In the genomic region with DNA sequence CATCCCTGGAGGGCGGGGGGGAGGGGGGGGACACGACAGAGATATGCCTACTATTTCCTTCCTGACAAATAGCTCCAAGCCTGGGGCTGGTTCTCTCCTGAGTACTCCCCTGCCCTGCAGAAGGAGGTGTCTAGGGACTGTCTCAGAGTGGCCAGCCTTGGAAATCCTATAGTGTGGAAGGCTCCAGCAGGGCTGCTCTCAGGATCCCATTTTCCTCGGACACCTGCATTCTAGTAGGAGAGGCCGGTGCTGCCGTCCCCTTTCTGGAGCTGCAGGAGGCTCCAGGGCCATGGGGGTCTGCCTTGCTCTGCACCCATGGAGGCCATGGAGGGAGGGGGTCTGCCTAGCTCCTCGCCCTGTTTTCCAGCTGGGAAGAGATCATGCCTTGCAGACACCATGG, we compare ENCODE assay signal across 22 mouse cellular contexts. TPM values are rescaled to one million over a fixed set of nuclear protein-coding genes. Genes with fewer than 3 reads are reported as not detected.
A peak's percentile ranks its signal among the peaks of the same experiment; 100 is the strongest.
DNase-seq lines count a peak whose midpoint lies in the region; ATAC-seq and TF ChIP-seq lines count a peak whose summit lies in the region.
"Had no signal": no experiment of that assay in that cellular context is flagged by ENCODE, and none has a peak within 500 bp of the region (broad histone marks: within the 10 kb centered on the region; RNA-seq: fewer than 3 reads in every experiment).

No protein-coding gene starts in this region.

- H3K9ac ChIP-seq in heart, adult 2 months (ENCODE audit: low read depth, low read length) = no peak overlapping the region
- 0 out of 2 replicates have a peak overlapping the region, but pooled peaks have one; percentile 6 for H3K9ac ChIP-seq in neural tube, embryonic 11.5 days (ENCODE audit: low read length)
- H3K9ac ChIP-seq in neural tube, embryonic 15.5 days (replicated peaks) = no peak overlapping the region

- no peak for TF ChIP-seq POLR2A in heart, adult 2 months (IDR thresholded peaks at IDR 0.05; ENCODE audit: insufficient read depth, low read depth, low read length)
- TF ChIP-seq POLR2A in kidney, adult 2 months (IDR thresholded peaks at IDR 0.05; ENCODE audit: low read depth, low read length) = no peak

- ATAC-seq in neural tube, embryonic 11.5 days (ENCODE audit: insufficient read depth, low FRiP score, low TSS enrichment) = no peak
- no peak for ATAC-seq in neural tube, embryonic 15.5 days (ENCODE audit: low FRiP score)
- ATAC-seq: activated CD4-positive, CD25-positive, alpha-beta regulatory T cell, adult 4 months; inflammation-experienced regulatory T-cells, adult 6 months; lung, postnatal 0 days; midbrain, embryonic 16.5 days had no signal

- peaks cover 2% of the 10 kb centered on the region; the same call in 1 of the 2 replicates for H3K36me3 ChIP-seq in heart, adult 2 months (ENCODE audit: control insufficient read depth, insufficient read depth, low read length)
- H3K36me3 ChIP-seq in kidney, adult 2 months (ENCODE audit: control insufficient read depth, insufficient read depth, low read length) = no peaks in the 10 kb centered on the region
- no peaks in the 10 kb centered on the region for H3K36me3 ChIP-seq in neural tube, embryonic 11.5 days (ENCODE audit: control insufficient read depth, insufficient read depth, low read length)
- H3K36me3 ChIP-seq in neural tube, embryonic 15.5 days = no peaks in the 10 kb centered on the region
- H3K36me3 ChIP-seq: G1E had no signal

- H3K9me3 ChIP-seq in neural tube, embryonic 11.5 days (ENCODE audit: control insufficient read depth, low read length) = no peaks in the 10 kb centered on the region
- H3K9me3 ChIP-seq in neural tube, embryonic 15.5 days (replicated peaks) = no peaks in the 10 kb centered on the region
- H3K9me3 ChIP-seq: G1E had no signal

- no peak for TF ChIP-seq CTCF in heart, adult 2 months (IDR thresholded peaks at IDR 0.05)
- no peak for TF ChIP-seq CTCF in kidney, adult 2 months (conservative IDR thresholded peaks at IDR 0.05; ENCODE audit: insufficient read depth, insufficient read length, low read depth, low read length)

- 70% methylated on average over 6 of the region's 6 CpGs for WGBS in heart, adult 2 months
- WGBS in kidney, adult 2 months = 74% methylated on average over 6 of the region's 6 CpGs
- 73% methylated on average over 6 of the region's 6 CpGs for WGBS in neural tube, embryonic 11.5 days
- WGBS in neural tube, embryonic 15.5 days = 78% methylated on average over 6 of the region's 6 CpGs

- H3K79me2 ChIP-seq in heart, adult 2 months (replicated peaks; ENCODE audit: control insufficient read depth, insufficient read depth, low read length) = no peaks in the 10 kb centered on the region

- H3K4me2 ChIP-seq in neural tube, embryonic 11.5 days (ENCODE audit: low read depth) = no peak overlapping the region
- H3K4me2 ChIP-seq in neural tube, embryonic 15.5 days = no peak overlapping the region

- H3K4me1 ChIP-seq in heart, adult 2 months (ENCODE audit: control insufficient read depth, insufficient read depth, low read length) = peaks cover 13% of the 10 kb centered on the region
- H3K4me1 ChIP-seq in kidney, adult 2 months (ENCODE audit: control insufficient read depth, insufficient read depth, low read length) = peaks cover 5% of the 10 kb centered on the region
- peaks cover 17% of the 10 kb centered on the region for H3K4me1 ChIP-seq in neural tube, embryonic 11.5 days (ENCODE audit: control insufficient read depth, insufficient read depth, low read length)
- peaks cover 33% of the 10 kb centered on the region for H3K4me1 ChIP-seq in neural tube, embryonic 15.5 days

- no peak for TF ChIP-seq EP300 in heart, adult 2 months (IDR thresholded peaks at IDR 0.05; ENCODE audit: insufficient read depth, low read depth, low read length)

- intact Hi-C loops in heart, adult 2 months (cut with DNase I) = loop anchor here (10.0 kb wide), 1 partner anchor 122 kb away; no protein-coding TSS in a partner anchor

- H3K27ac ChIP-seq in heart, adult 2 months = peak overlapping the region; percentile 45
- no peak overlapping the region for H3K27ac ChIP-seq in kidney, adult 2 months (ENCODE audit: insufficient read depth, low read depth, low read length)
- no peak overlapping the region for H3K27ac ChIP-seq in neural tube, embryonic 11.5 days (ENCODE audit: low read depth, low read length)
- no peak overlapping the region for H3K27ac ChIP-seq in neural tube, embryonic 15.5 days (replicated peaks)

- H3K27me3 ChIP-seq in heart, adult 2 months (ENCODE audit: control insufficient read depth, insufficient read depth, low read length) = no peaks in the 10 kb centered on the region
- H3K27me3 ChIP-seq in kidney, adult 2 months (replicated peaks; ENCODE audit: control insufficient read depth, insufficient read depth, low read length) = no peaks in the 10 kb centered on the region
- H3K27me3 ChIP-seq in neural tube, embryonic 11.5 days (ENCODE audit: control insufficient read depth, insufficient read depth, low read length) = no peaks in the 10 kb centered on the region
- no peaks in the 10 kb centered on the region for H3K27me3 ChIP-seq in neural tube, embryonic 15.5 days (replicated peaks)

- no peak overlapping the region for H3K4me3 ChIP-seq in heart, adult 2 months
- H3K4me3 ChIP-seq in kidney, adult 2 months (ENCODE audit: insufficient read depth, low read depth, low read length) = no peak overlapping the region
- H3K4me3 ChIP-seq in neural tube, embryonic 11.5 days (ENCODE audit: low read depth, low read length) = no peak overlapping the region
- no peak overlapping the region for H3K4me3 ChIP-seq in neural tube, embryonic 15.5 days (replicated peaks)

- peak; percentile 5 to 7 for DNase-seq in cerebellum, postnatal 10 days
- no peak for DNase-seq in cerebellum, adult 8-10 months
- no peak for DNase-seq in heart, adult 2 months
- no peak for DNase-seq in heart, postnatal 4 days
- DNase-seq in kidney, postnatal 10 days = peak; percentile 10
- no peak for DNase-seq in kidney, adult 2 months
- DNase-seq in neural tube, embryonic 11.5 days (ENCODE audit: low spot score) = no peak
- DNase-seq: adrenal gland, postnatal 10 days; gastrocnemius, postnatal 10 days; heart, postnatal 14 days; kidney, adult 9 months; kidney, postnatal 4 days; layer of hippocampus, postnatal 36 days; liver; thymus, postnatal 14 days had no signal

RNA-seq across cellular contexts. Expression of a gene that starts 2.4 kb away (rescaled TPM):
- 1 to 10 TPM in 1 of 2 experiments, under 1 TPM in 1; 0.73 to 1.0 TPM for total RNA-seq in heart, adult 2 months (2021)
- 0.32 and 0.76 TPM in 2 replicates for polyA plus RNA-seq in heart, adult 2 months (2012; rRNA removed)
- 1 to 10 TPM; 1.7 to 3.2 TPM for total RNA-seq in heart, postnatal 4 days (2021)
- 1.2 and 1.3 TPM in 2 replicates for polyA plus RNA-seq in kidney, adult 2 months (2012; rRNA removed)
- polyA plus RNA-seq in neural tube, embryonic 11.5 days (2014; fragmentation: Nextera tagmentation; extraction: Ambion mirVana) = 0.48 TPM in 1 of 2 replicates, not detected in the other
- polyA plus RNA-seq in neural tube, embryonic 15.5 days (2015; fragmentation: Nextera tagmentation; extraction: Ambion mirVana) = 0.31 and 0.83 TPM in 2 replicates
- polyA plus RNA-seq: G1E; liver, embryonic 16.5 days had no signal

Comparison
In these comparisons a context has a peak if more than half of its experiments do, and no peak if none do; other contexts are left out.
1. DNase-seq: peak in cerebellum, postnatal 10 days (2 of 2) and kidney, postnatal 10 days (single experiment); none in cerebellum, adult 8-10 months (single experiment), heart, adult 2 months (0 of 2), heart, postnatal 4 days (single experiment), kidney, adult 2 months (single experiment) and neural tube, embryonic 11.5 days (single experiment).